Mouse (Mus musculus) testis, adult 2 months (tissue): Measurements from ENCODE around the gene Dirc2. TPM values are rescaled to one million over a fixed set of nuclear protein-coding genes. Genes with fewer than 3 reads are reported as not detected.

Experiments used
- H3K27ac ChIP-seq: fragments of 200-500 bp; 2 replicates; pipeline ENCODE4 v1.5.1; 2012; ENCODE audit warnings: low read depth, low read length; ENCODE audit not compliant: control insufficient read depth, insufficient read depth
- H3K27me3 ChIP-seq: fragments of 200-500 bp; 2 replicates; pipeline ENCODE4 v1.6.1; 2012; ENCODE audit warnings: mild to moderate bottlenecking, low read length, moderate library complexity; ENCODE audit not compliant: control insufficient read depth, insufficient read depth
- H3K36me3 ChIP-seq: fragments of 200-500 bp; 2 replicates; pipeline ENCODE4 v1.6.1; 2012; ENCODE audit warnings: mild to moderate bottlenecking, low read length; ENCODE audit not compliant: control insufficient read depth, insufficient read depth
- H3K4me1 ChIP-seq: fragments of 200-500 bp; 2 replicates; pipeline ENCODE4 v1.6.1; 2012; ENCODE audit warnings: low read length; ENCODE audit not compliant: control insufficient read depth, insufficient read depth
- H3K4me3 ChIP-seq: fragments of 200-500 bp; 2 replicates; pipeline ENCODE4 v1.5.1; 2012; ENCODE audit warnings: low read depth, mild to moderate bottlenecking, low read length, moderate library complexity, mixed read lengths; ENCODE audit not compliant: control insufficient read depth
- CTCF ChIP-seq: fragments of 200-500 bp; IDR thresholded peaks from 2 replicates; pipeline ENCODE4 v1.5.1; 2012; ENCODE audit warnings: low read depth, mild to moderate bottlenecking, inconsistent platforms, low read length, moderate library complexity; ENCODE audit not compliant: control insufficient read depth, insufficient read depth, insufficient replicate concordance
- POLR2A ChIP-seq: fragments of 200-500 bp; IDR thresholded peaks from 2 replicates; pipeline ENCODE4 v1.6.1; 2012; ENCODE audit warnings: low read depth, mild to moderate bottlenecking, inconsistent platforms, low read length, moderate library complexity; ENCODE audit not compliant: control insufficient read depth
- polyA plus RNA-seq: library from polyadenylated mRNA; depleted of rRNA; stranded (reverse); fragments of >200 nt; gene quantifications from 2 replicates; pipeline ENCODE4 v1.2.3, GENCODE M21; 2012

Gene Dirc2
- polyA plus RNA-seq, 1 experiment: 3.5 TPM

DNA sequence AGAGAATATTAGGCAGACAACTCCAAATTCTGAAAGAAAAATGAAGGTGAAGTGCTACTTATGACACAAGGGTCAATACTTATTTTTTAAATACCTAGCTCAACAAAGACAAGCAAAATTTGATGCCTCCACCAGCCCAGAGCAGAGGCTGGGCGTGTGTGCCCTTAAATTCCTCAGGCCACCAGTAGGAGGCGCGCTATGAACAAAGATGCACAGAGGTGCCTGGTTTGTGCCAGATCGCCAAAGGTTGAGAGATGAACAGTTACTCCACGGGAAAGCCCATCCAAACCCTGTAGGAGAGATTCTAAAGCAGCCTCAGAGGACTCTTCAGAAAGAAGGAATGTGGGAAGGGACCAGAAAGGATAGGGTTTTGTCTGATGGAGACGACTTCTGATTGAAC is 35.1 kb downstream of the Dirc2 start:
- no peaks in the 10 kb centered on the region for H3K27me3 ChIP-seq
- no peaks in the 10 kb centered on the region for H3K4me1 ChIP-seq
- no peaks in the 10 kb centered on the region for H3K36me3 ChIP-seq
- H3K27ac ChIP-seq: no peak overlapping the region
- H3K4me3 ChIP-seq: no peak overlapping the region
- TF ChIP-seq CTCF (peak; percentile 78), POLR2A (no peak)

DNA sequence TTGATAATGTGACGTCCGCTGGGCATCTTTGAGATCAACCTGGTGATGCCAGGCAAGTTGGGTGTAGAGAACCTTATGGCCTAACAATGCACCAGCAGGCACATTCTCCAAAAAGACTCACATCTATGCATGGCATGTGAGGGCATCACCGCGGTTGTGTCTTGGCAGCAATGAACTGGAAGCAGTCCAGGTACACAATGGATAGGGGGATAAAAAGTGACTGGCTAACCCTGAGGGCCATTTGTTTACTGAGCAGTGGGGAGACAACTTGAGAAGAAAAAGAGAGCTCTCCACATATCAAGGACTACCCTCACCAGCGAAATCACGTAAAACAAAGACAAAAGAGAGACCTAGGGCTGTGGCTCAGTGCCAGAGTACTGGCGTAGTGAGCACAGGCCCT is 37.1 kb downstream of the Dirc2 start:
- Histone ChIP-seq H3K27me3 (no peaks in the 10 kb centered on the region), H3K36me3 (no peaks in the 10 kb centered on the region), H3K4me3 (no peak overlapping the region), H3K27ac (no peak overlapping the region), H3K4me1 (no peaks in the 10 kb centered on the region)
- TF ChIP-seq CTCF: no peak

GRCm38 (mm10) chr16:35729151-35729738 is 39.9 kb downstream of the Dirc2 start:
- Histone ChIP-seq H3K4me1 (no peaks in the 10 kb centered on the region), H3K4me3 (no peak overlapping the region), H3K36me3 (no peaks in the 10 kb centered on the region), H3K27me3 (no peaks in the 10 kb centered on the region), H3K27ac (no peak overlapping the region)
- no peak for TF ChIP-seq POLR2A
- no peak for TF ChIP-seq CTCF

DNA sequence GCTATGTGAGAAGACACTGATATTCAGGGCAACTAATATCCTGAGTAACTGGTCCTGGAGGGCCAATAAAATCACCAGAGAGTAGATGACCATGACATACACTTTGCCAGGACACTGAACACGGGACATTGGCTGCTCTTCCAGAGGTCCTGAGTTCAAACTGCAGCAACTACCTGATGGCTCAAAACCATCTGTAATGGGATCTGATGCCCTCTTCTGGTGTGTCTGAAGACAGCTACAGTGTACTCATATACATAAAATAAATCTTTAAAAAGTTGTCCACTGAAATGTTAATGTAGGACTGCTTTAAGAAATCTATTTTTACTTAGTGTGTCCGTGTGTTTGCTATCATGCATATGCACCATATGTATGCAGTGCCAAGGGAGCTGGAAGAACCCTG is 42.6 kb downstream of the Dirc2 start:
- Histone ChIP-seq H3K27ac (no peak overlapping the region), H3K4me3 (no peak overlapping the region), H3K4me1 (no peaks in the 10 kb centered on the region), H3K36me3 (no peaks in the 10 kb centered on the region), H3K27me3 (no peaks in the 10 kb centered on the region)
- TF ChIP-seq POLR2A: no peak
- no peak for TF ChIP-seq CTCF

DNA sequence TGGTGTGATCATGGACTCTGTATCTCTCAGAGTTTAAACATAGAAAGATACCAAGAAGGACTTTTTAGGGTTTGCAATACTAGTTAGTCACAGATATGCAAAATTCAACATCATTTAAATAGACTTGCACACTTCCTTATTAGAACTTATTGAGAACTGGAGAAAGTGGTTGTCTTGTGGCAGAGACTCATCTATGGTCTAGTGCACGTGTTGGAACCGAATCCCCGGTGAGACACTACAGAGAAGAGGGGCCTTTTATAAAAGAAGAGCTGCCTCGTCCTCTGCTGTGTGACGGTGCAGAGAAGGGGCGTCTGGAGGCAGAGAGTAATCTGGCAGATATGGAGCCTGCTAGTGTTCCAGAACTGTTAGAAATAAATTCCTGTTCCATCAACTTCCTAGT is 44.6 kb downstream of the Dirc2 start:
- Histone ChIP-seq H3K4me3 (no peak overlapping the region), H3K4me1 (no peaks in the 10 kb centered on the region), H3K27ac (no peak overlapping the region), H3K36me3 (no peaks in the 10 kb centered on the region; the same call in 1 of the 2 replicates), H3K27me3 (no peaks in the 10 kb centered on the region)
- no peak for TF ChIP-seq POLR2A
- no peak for TF ChIP-seq CTCF

- no peak overlapping the region for H3K27ac ChIP-seq
- no peaks in the 10 kb centered on the region; the same call in 1 of the 2 replicates for H3K36me3 ChIP-seq
- no peaks in the 10 kb centered on the region for H3K4me1 ChIP-seq
- no peak for TF ChIP-seq POLR2A
- TF ChIP-seq CTCF: no peak
- H3K27me3 ChIP-seq: no peaks in the 10 kb centered on the region
- H3K4me3 ChIP-seq: no peak overlapping the region
Observed at GRCm38 (mm10) chr16:35717761-35718160, 51.4 kb downstream of the Dirc2 start.

GRCm38 (mm10) chr16:35716257-35716656 is 52.9 kb downstream of the Dirc2 start:
- no peaks in the 10 kb centered on the region; the same call in 1 of the 2 replicates for H3K36me3 ChIP-seq
- H3K27ac ChIP-seq: no peak overlapping the region
- peak; percentile 23; the same call in 1 of the 2 replicates for TF ChIP-seq CTCF
- TF ChIP-seq POLR2A: no peak
- H3K4me1 ChIP-seq: no peaks in the 10 kb centered on the region
- H3K4me3 ChIP-seq: no peak overlapping the region
- no peaks in the 10 kb centered on the region for H3K27me3 ChIP-seq

- Histone ChIP-seq H3K36me3 (no peaks in the 10 kb centered on the region; the same call in 1 of the 2 replicates), H3K4me1 (no peaks in the 10 kb centered on the region), H3K4me3 (no peak overlapping the region), H3K27me3 (no peaks in the 10 kb centered on the region), H3K27ac (no peak overlapping the region)
- TF ChIP-seq CTCF: no peak
- no peak for TF ChIP-seq POLR2A
Observed at GRCm38 (mm10) chr16:35715771-35716170, 53.4 kb downstream of the Dirc2 start.
